Mouse (Mus musculus) Patski (cell line): ENCODE data around the gene Uap1. TPM values are rescaled to one million over a fixed set of nuclear protein-coding genes. Genes with fewer than 3 reads are reported as not detected.

ENCODE experiments used
- ATAC-seq: fragments of 100-300 bp; one replicate; pipeline ENCODE4 v1.8.0; 2021
- CTCF ChIA-PET: fragments of 350-600 bp; sonication (Branson Sonifier 250); formaldehyde crosslinking; loops from one replicate; lab custom pipeline; 2022; ENCODE audit warnings: inconsistent platforms; lab: Charles Lee
- POLR2A ChIA-PET: fragments of 350-600 bp; sonication (Branson Sonifier 250); formaldehyde crosslinking; loops from one replicate; lab custom pipeline; 2022; ENCODE audit warnings: antibody characterized with exemption, inconsistent platforms; lab: Charles Lee
- DNase-seq: peaks from one replicate; pipeline ENCODE4 v3.0.0-alpha.2; 2011; ENCODE audit warnings: low read depth, low spot score
- H3K27me3 ChIP-seq: fragments of 371-371 bp; one replicate; pipeline ENCODE4 v1.5.1; 2021
- CTCF ChIP-seq: fragments of 100-300 bp; IDR thresholded peaks from one replicate; pipeline ENCODE4 v1.5.1; 2021
- in situ Hi-C: fragments of 300-500 bp; cut with MboI; formaldehyde crosslinking; loops from 3 replicates; pipeline ENCODE4 v1.11.1; 2018; ENCODE audit warnings: low pct_unique_long_range_greater_than_20kb, mixed read lengths
- polyA plus RNA-seq: library from polyadenylated mRNA; unstranded; gene quantifications from one replicate; pipeline ENCODE4 v1.2.3, GENCODE M21; 2021

Gene Uap1
- polyA plus RNA-seq, 1 experiment from 2014 or later, result 75.2 TPM

GRCm38 (mm10) chr1:170153986-170154385 lies 20.8 kb downstream of the Uap1 start:
- H3K27me3 ChIP-seq, result no peaks in the 10 kb centered on the region
- ChIA-PET CTCF (interaction anchor here (2.0 kb wide), 1 partner anchor 13 kb away, joined by 6 read pairs; no protein-coding TSS in a partner anchor), POLR2A (no interaction called here)
- TF ChIP-seq CTCF, result no peak
- in situ Hi-C loops, result no loop called here
- DNase-seq (no peak), ATAC-seq (no peak)

GRCm38 (mm10) chr1:170152552-170152951 lies 22.2 kb downstream of the Uap1 start:
- ChIA-PET CTCF (interaction anchor here (2.0 kb wide), 1 partner anchor 14 kb away, joined by 6 read pairs; no protein-coding TSS in a partner anchor), POLR2A (no interaction called here)
- H3K27me3 ChIP-seq, result no peaks in the 10 kb centered on the region
- TF ChIP-seq CTCF, result no peak
- no peak for ATAC-seq
- no peak for DNase-seq
- in situ Hi-C loops, result no loop called here

- in situ Hi-C loops, result no loop called here
- no peaks in the 10 kb centered on the region for H3K27me3 ChIP-seq
- no peak for ATAC-seq
- no peak for DNase-seq
- ChIA-PET POLR2A (interaction anchor here (0.5 kb wide), 1 partner anchor 14 kb away, joined by 3 read pairs; no protein-coding TSS in a partner anchor), CTCF (interaction anchor here (1.8 kb wide), 1 partner anchor 12 kb away, joined by 7 read pairs; no protein-coding TSS in a partner anchor)
- TF ChIP-seq CTCF, result no peak
Observed at GRCm38 (mm10) chr1:170150870-170151269, 23.9 kb downstream of the Uap1 start.

GRCm38 (mm10) chr1:170149756-170150155 lies 25.0 kb downstream of the Uap1 start:
- in situ Hi-C loops, result no loop called here
- POLR2A ChIA-PET, result no interaction called here
- CTCF ChIA-PET, result interaction anchor here (1.8 to 3.3 kb wide), 2 partner anchors 8 to 13 kb away, joined by 7 to 10 read pairs; no protein-coding TSS in a partner anchor
- no peak for TF ChIP-seq CTCF
- no peaks in the 10 kb centered on the region for H3K27me3 ChIP-seq
- ATAC-seq (no peak), DNase-seq (no peak)

- no peak for DNase-seq
- ATAC-seq, result no peak
- TF ChIP-seq CTCF, result no peak
- in situ Hi-C loops, result no loop called here
- H3K27me3 ChIP-seq, result no peaks in the 10 kb centered on the region
- ChIA-PET CTCF (interaction anchor here (1.5 to 3.3 kb wide), 3 partner anchors 9 to 179 kb away, joined by 3 to 10 read pairs (median 4); partner anchors contain the start of gene Hsd17b7), POLR2A (interaction anchor here (0.7 kb wide), 1 partner anchor 12 kb away, joined by 4 read pairs; no protein-coding TSS in a partner anchor)
Observed at GRCm38 (mm10) chr1:170148536-170148935, 26.2 kb downstream of the Uap1 start.

GRCm38 (mm10) chr1:170147651-170148448 lies 26.9 kb downstream of the Uap1 start:
- in situ Hi-C loops, result no loop called here
- ChIA-PET CTCF (interaction anchor here (0.8 to 3.3 kb wide), 6 partner anchors 10 to 213 kb away, joined by 3 to 10 read pairs (median 4); partner anchors contain the start of gene Hsd17b7), POLR2A (no interaction called here)
- H3K27me3 ChIP-seq, result no peaks in the 10 kb centered on the region
- no peak for TF ChIP-seq CTCF
- ATAC-seq (peak; percentile 59), DNase-seq (no peak)

GRCm38 (mm10) chr1:170145606-170146005 lies 29.2 kb downstream of the Uap1 start:
- DNase-seq (no peak), ATAC-seq (peak; percentile 38)
- H3K27me3 ChIP-seq, result no peaks in the 10 kb centered on the region
- in situ Hi-C loops, result no loop called here
- CTCF ChIA-PET, result no interaction called here
- no peak for TF ChIP-seq CTCF
- POLR2A ChIA-PET, result no interaction called here

GRCm38 (mm10) chr1:170142256-170142871 lies 32.4 kb downstream of the Uap1 start:
- CTCF ChIA-PET, result interaction anchor here (0.8 to 1.6 kb wide), 4 partner anchors 13 to 668 kb away, joined by 3 to 4 read pairs (median 3); no protein-coding TSS in a partner anchor
- no peaks in the 10 kb centered on the region for H3K27me3 ChIP-seq
- TF ChIP-seq CTCF, result no peak
- in situ Hi-C loops, result loop anchor here (5.0 kb wide), 1 partner anchor 610 kb away; the partner anchor contains the start of gene Nuf2
- ATAC-seq, result peak; percentile 42
- DNase-seq, result no peak
- POLR2A ChIA-PET, result no interaction called here

- CTCF ChIA-PET, result interaction anchor here (1.2 to 1.6 kb wide), 2 partner anchors 223 to 382 kb away, joined by 3 read pairs; no protein-coding TSS in a partner anchor
- POLR2A ChIA-PET, result no interaction called here
- ATAC-seq (no peak), DNase-seq (no peak)
- no peaks in the 10 kb centered on the region for H3K27me3 ChIP-seq
- no peak for TF ChIP-seq CTCF
- in situ Hi-C loops, result loop anchor here (5.0 kb wide), 1 partner anchor 609 kb away; the partner anchor contains the start of gene Nuf2
Observed at GRCm38 (mm10) chr1:170141626-170142025, 33.1 kb downstream of the Uap1 start.
